Mouse (Mus musculus): ENCODE measurements around the gene Ttc21a.

The Ttc21a gene

DNA sequence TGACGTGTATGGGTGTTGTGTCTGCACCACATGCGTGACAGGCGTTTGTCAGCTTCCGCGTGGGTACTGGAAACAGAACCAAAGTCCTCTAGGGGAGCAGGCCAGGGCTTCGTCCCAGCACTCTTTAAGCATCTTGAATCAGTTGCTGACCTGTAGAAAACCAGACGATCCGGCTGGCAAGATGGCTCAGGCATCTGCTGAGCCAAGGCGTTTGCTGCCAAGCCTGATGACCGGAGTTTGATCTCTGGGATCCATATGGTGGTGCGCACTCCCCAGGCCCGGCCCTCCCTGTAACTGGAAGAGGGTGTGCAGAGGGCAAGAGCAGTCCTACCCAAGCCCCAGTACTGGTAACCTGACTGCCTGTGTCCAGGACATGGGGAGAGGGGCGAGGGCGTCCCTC is 4.5 kb downstream of the Ttc21a start:
- DNase-seq, result no peak

DNA sequence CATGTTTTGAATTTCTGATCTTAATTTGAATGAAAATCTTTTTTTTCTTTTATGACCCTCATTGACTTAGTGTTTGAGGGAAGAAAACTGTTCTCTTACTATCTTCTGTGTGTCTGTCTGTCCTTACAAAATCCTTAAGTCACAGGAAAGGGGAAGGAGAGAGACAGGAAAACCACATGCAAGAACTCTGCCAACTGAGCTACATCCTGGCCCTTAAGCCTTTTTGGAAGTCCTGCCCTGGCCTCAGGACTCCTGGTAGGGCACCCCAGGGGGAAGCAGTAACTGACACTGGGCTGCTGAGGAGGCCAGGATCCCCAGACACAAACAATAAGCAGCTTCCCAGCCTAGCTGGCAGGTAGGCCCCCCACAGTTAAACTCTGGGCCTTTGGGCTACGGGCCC is 5.9 kb downstream of the Ttc21a start:
- DNase-seq, result no peak

DNA sequence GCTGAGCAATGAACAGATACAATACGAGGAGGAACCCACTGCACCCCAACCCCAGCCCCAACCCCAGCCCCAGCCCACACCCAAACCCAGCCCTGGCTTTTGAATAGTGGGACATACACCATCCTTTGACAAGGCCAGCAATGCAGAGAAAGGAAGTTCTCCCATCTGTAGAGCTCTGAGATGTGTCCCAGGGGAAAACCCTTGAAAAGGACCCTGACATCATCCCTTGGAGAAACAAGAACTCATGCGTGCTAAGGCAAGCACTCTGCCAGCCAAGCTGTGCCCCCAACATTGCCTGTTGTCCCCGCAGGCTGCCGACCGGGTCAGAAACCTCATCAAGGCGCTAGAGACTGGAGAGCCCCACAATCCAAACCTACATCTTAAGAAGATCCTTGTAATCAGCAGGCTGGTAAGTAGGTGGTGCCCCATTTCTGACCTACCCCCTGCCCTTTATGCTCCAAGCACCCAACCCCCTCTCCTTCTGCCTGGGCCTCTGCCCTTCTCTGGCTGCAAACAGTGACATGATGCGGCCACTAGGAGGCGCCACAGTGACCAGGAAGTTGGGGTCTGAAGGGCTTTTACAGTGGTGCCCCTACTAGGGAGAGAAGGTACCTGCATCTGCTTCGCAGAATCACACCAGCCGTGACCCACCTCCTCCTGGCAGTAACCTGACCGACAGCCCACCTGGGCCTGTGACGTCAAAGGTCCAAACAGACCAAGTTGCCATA is 7.9 kb downstream of the Ttc21a start:
- no peak for DNase-seq

DNA sequence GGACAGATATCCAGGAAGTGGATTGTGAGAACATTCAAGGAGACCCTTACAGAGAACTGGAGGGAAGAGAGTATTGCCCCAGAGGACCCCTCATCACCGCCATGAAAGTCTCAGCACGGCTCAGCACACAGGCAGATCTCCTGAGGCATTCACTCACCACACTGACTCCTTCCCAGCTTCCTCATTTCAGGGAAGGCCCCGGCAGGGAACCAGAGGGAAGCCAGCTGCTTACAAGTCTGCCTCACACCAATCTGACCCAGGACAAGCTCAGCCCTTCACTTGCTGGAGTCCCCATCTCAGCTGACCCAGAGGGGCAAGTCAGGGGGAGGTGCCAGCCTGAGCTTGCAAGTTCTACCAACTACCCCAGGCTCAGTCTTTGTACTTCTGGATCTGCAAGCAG is 11.4 kb downstream of the Ttc21a start:
- no peak for DNase-seq

DNA sequence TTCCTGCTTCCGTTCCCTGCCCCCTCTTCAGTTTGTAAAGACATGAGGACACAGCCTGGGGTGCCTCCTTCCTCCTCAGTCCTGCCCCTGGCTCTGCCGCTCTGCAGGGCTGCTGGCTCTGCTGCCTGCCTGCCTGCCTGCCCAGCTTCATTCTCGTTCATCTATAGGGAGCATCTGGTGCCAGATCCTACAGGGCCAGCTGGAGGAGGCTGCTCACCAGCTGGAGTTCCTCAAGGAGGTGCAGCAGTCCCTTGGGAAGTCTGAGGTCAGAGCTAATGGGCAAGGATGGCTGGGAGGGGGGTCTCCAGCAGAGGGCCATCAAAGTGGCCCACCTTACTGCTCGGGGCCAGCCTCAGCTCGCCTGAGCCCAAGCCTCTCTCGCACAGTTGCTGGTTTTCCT is 13.0 kb downstream of the Ttc21a start:
- no peak for DNase-seq

DNA sequence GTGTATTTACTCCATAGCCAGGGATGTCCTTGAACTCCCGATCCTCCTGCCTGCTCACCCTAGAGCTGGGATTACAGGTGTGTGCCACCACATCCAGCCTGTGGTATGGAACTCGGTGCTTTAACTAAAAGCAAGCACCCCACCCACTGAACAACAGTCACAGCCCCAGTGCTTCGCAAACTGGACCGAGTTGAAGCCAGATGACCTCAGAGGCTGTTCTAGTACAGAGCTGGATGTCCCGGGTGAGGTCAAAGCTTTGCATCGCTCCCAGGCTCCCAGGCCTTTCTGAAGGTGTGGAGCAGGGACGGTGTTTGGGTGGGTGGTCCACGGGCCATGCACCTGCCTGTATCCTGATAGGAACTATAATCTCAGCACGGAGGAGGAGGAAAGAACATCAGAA is 14.0 kb downstream of the Ttc21a start:
- DNase-seq, result no peak

DNA sequence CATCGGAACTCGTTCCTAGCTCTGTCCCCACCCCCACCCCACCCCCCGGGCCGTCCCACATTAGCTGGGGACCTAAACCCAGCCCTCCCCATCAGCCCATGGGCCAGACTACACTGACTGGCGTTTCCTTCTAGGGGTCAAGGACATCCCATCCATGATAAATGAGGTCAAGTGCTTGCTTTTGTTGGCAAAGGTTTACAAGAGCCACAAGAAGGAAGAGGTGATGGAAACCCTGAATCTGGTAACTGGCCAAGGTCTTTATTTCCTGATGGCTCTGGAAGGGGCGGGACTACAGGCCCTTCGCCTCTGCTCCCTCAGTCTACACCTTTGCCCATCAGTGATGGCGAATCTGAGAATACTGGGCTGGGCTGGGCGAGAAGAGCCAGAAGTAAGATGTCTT is 21.4 kb downstream of the Ttc21a start:
- DNase-seq, result no peak

DNA sequence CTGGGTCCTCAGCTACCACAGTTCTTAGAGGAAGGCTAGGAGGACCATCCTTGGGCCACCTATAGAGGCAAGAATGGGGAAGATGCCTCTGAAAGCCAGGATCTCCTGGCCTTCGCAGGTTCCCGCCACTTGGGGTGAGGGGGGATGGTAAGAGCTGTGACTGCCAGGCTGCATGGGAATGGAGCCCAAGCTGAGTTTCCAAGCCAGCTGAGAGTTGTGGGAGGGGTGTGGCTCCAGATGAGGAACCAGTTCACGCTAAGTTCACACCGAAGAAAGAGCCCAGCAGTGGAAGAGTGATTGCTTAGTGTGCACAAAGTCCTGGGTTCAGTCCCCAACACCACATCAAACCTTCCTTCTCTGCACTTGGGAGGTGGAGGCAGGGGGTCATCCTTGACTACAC is 24.8 kb downstream of the Ttc21a start:
- no peak for DNase-seq

DNA sequence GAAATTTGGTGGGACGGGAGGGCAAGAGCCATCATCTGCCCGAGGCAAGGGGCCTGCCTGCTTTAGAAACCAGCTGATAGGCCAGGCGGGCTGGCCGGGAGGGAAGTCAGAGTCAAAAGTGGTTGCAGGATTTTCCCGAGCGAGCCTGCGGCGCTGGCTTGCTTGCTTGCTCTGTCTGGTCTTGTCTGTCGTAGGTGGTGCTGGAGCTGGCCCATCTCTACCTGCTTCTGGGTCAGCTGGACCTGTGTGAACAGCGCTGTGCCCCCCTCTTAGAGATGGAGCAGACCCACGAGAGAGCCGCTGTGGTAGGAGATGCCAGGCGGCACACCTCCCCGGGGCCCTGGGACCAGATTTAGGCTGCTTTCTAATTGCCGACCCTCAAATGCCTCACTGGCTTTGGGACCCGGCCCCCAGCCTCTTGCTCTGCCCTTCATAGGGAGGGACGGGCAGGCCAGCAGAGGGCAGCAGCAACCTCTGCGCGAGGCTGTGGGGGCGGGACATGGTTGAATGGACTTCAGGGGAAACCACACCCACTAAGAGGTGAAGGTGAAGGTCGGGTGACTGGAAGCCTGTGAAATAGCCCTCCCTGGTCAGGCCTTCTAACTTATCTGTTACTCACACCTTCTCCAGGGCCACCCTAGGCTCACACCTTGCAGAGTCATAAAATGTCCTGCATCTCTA is 25.7 kb downstream of the Ttc21a start:
- DNase-seq, result peak; percentile 83

DNA sequence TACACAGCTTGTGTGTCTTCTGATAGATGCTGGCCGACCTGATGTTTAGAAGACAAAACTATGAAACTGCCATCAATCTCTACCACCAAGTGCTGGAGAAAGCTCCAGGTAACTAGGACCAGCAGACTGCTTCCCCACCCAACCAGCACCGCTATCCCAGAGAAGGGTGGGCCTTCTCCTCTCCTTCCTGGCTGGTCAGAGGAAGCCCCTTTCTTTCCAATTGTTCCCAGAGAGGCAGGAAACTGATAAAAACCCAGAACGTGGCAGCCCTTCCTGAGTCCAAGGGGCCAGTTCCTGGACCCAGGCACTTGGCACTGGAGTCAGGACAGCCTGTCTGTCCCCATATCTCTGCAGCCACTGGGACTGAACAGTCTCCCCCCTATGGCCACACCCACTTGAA is 26.8 kb downstream of the Ttc21a start:
- DNase-seq, result no peak

DNA sequence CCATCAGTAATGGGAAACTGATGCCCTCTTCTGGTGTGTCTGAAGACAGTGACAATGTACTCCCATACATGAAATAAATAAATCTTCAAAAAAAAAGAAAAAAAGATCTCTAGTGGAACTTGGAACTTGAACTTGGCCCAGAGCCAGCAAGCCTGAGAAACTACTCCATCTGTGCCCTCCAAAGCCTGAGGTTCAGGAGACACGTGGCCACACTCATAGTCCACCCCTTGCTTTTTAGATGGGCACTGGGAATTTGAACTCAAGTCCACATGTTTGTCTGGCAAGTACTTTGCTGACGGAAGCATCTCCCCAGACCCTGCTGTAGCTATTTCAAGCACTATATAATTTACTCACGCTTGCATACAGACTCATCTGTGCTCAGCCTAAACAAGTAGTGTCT is 27.8 kb downstream of the Ttc21a start:
- peak; percentile 43 for DNase-seq

DNA sequence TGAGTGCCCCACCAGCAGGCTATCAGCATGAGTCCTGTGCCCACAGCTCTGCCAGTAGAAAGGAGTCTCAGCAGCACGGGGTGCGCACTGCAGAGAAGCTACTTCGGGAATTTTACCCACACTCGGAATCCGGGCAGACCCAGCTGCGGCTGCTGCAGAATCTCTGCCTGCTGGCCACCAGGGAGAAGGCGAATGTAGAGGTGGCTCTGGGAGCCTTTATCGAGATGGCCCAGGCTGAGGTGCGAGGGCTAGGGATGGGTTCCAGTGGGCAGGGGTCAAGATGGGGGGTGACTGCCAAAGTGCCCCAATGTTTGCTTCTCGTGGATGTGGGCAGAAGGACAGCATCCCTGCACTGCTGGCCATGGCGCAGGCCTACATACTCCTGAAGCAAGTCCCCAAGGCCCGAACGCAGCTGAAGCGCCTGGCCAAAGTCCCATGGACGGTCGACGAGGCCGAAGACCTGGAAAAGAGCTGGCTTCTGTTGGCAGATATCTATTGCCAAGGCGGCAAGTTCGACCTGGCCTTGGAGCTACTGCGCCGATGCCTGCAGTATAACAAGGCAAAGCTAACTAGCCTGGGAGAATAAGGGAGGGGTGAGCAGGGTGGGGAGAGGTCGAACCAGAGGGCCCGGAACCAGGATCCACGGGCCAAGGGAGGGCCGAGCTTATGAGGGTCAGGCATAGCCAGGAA is 29.0 kb downstream of the Ttc21a start:
- DNase-seq, result no peak

DNA sequence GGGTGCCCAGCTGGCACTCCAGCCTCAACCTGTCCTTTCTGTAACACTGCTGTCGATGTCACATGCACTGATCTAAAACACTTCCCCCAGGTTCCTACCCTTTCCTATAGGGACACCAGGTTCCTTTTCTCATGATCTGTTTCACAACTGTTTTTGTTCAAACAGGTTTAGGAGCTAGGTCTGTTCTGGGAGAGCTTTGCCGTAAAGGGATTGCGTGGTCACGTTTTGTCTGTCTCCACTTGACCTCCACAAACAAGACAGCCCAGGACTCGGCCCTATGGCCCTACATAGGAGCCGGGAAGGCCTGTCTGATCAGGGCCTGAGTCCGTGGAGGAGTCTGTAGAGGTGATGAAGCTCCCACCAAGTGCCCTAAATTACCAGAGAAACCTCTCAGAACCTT is 32.4 kb downstream of the Ttc21a start:
- DNase-seq, result no peak

DNA sequence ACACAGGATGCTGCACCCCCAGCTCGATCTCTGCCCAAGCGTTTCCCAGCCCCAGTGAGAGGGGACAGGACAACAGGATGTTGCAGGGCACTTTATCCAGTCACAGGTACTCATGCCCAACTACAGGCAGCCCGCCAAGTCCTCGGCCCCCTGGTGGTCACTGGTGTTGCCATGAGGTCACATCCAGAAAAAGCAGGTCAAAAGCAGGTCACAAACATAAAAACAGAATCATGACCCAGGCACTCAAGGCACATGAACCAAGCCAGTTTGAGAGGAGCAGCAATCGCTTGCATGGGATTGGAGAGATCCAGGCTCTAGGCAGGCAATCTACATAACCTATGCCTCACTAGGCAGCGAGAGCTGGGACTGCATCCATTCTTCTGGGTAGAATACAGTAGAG is 32.8 kb downstream of the Ttc21a start:
- peak; percentile 78 for DNase-seq

DNA sequence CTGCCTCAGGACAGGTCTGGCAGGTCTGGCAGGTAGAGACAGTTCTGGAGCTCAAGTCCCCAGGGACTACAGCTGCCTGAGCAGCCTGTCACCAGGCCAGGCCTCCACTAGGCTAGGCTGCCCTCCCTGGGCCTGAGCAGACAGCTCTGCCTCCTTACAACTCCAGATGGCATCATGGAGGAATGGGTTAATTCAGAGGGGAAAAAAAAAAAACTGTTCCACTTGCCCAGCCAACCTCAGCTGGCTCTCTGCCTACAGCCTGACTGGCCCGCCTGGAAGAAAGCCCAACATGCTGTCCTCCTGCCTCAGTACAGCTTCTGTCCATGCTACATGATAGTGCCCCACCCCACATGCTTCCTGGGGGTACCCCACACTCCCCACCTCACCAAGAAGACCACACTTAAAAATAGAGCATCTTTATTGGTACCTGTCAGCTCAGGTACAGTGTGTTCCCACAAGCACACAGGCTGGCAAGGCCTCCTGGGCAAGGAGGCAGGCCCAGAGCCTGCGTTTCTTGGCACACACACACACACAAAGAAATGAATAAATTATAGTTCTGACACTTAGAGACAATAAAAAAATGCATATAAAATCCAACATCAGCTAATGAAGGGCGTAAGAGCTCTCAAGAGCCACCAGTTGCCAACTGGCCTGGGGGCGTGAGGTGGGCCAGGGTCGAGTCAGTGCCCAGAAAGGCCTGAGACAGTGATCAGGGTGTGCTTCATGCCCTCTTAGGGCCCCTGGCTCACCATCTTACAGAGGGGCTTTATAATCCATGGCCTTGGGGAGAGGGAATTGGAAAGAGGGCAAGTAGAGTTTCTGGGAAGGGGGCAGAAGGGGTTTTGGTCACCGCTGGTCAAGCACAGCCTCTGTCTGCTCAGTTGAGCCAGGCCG is 33.6 kb downstream of the Ttc21a start:
- peak; percentile 78 for DNase-seq

DNA sequence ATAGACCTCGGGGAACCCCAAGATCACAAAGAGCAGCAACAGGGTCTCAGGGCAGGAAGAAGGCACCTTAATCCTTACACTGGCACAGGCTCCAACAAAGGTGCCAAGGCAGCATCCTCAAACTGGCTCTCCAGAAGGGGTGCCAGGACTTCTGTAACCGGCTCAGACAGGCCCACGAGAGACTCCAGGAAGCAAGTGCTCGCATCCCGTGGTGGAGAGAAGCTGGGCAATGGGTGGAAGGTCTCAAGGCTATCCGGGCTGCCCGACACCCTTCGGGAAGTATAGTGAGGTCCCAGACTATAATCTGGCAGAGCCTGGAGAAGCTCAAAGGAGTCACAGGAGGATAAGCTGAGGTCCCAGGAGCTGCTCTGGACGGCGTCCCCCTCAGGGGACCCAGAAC is 34.8 kb downstream of the Ttc21a start:
- no peak for DNase-seq

DNA sequence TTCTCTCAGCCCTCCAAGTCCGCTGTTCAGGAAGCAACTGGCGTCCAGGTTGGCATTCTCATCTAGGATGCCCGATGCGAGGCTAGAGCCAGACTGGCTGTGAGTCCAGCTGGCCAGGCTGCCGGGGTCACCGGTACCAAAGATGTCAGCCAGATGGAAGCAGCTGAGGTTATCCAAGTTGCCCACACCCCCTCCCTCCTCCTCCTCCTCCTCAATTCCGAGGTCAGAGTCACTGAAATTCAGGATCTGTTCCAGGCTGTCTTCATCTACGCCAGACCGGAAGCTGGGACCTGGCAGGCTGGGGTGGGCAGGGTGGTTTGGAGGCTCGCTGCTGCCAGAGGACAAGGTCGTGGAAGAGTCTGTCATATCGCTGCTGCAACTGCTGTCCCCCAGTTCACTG is 35.2 kb downstream of the Ttc21a start:
- peak; percentile 28 for DNase-seq

DNA sequence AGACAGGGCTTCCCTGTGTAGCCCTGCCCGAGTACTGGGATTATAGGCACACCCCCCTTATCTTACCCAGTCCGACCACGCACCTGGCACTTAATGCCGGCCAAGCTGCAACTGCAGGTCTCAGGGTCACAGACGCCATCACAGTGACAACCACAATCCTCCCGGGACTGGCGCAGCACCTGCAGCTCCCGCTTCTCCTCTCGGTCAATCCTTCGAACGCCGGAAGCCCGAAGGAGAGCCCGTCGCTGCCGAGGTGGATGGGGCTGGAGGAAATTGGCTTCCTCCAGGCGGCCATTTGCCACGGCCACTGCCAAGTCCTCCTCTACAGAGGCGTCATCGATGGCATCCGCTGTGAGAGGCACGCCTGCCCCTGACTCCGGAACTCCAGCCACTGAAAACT is 35.9 kb downstream of the Ttc21a start:
- no peak for DNase-seq

DNA sequence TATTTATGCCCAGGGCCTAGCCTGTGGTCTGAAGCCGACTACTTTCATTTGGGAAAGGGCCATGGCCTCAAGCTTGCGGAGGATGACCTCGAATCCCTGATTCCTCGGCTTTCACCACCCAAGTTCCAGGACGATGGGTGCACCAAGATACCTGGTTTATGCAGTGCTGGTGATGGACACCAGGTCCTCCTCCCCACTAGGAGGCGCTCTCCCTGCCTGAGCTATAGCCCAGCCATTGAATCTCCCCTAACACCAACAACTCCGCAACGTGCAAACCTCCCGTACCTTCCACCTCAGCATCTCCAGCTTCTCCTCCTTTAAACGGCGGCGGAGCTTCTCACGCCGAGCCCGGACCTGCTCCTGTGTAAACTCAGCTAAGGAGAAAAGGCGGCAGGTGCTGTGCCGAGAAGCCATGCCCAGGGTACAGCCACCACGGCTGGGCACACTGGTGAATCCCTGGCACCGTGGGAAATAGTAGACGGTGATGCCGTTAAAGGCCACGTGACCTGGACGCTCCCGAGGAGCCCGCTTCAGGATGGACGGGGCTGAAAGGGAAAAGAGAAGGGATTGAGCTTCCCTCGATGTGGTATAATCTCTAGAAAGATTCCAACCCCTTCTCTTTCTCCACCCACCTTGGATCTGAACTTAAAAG is 36.6 kb downstream of the Ttc21a start:
- DNase-seq, result peak; percentile 17

DNA sequence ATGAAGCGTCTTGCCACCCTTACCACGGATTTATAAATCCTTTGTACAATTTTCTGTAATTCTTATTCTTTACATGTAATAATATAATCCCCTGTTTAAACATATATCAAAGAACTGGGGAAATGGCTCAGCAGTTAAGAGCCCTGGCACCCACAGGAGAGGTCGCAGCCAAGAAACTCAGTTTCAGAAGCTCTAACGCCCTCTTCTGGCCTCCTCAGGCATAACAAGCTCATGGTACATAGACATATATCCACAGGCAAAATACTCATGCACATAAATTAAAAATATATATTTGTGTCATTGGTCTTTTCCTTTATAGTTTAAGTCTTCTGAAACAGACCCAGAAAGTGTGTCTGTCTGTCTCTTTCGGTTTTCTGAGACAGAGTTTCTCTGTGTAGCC is 37.2 kb downstream of the Ttc21a start:
- DNase-seq, result no peak

DNA sequence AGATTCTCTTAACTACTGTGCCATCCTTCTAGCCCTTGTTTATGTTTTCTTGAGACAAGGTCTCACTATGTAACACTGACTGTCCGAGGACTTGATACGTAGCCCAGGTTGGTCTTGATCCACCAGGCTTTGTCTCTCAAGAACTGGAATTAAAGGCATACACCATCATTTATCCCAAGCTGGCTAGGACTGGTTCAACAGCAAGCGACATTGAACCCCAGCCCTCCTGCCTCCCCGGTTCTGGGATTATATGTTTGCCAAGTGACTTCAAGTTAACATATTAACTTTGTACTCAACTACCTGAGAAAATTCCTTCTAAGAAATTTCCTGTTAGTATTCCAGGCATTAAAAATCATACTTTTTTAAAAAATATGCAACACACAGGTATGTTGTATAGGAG is 37.9 kb downstream of the Ttc21a start:
- DNase-seq, result no peak

DNA sequence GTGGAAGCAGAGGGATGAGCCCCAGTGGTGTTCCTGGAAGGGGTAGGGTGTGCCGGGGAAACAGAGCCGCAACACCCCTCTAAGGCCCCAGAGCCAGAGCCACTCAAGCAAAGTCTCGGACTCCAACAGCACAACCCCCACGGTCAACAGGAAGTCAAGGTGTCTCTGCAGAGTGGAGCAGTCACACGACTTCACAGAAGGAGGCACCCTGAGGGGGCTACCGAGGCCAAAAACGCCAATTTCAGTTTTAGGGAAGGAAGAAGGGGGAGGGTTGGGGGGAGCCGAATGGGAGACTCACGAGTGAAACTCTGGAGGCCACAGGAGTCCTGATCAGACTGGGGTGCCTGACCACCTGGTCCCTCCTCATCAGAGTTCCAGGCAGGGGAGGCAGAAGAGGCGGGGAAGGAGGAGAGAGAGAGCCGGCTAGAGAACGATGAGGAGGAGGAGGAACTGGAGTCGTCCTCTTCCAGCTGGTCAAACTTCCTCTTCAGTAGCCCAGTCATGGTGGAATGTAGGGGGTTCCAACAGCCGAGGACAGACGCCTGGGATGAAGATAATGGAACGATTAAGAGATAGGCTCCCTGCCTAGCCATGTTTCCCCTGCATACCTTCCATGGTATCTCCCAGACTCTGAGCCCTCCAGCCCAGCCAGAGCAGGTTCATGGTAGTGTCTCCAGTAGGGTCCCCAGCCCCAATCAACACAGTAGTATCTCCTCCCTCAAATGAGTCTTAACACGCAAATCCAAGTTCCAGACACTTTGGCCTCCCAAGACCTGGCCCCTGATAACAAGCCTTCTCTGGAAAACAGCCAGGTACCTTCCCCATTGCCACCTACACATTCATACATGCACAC is 39.5 kb downstream of the Ttc21a start:
- no peak for DNase-seq
